Mouse (Mus musculus) forebrain, embryonic 16.5 days (tissue): ENCODE measurements around the gene Znrf3. TPM values are rescaled to one million over a fixed set of nuclear protein-coding genes. Genes with fewer than 3 reads are reported as not detected.
A peak's percentile ranks its signal among the peaks of the same experiment; 100 is the strongest.
"Not testable (repeated sequence)": the region's sequence is repeated elsewhere in the genome, so short reads cannot be mapped to it uniquely, and the experiment has no call there.

Source experiments
- ATAC-seq: fragments of 200-750 bp; cut with Nextera tagmentation; 2 replicates; pipeline ENCODE4 v1.8.0; 2017; ENCODE audit warnings: mild to moderate bottlenecking, moderate library complexity
- H3K27ac ChIP-seq: fragments of 300-500 bp; sonication (generic); 2 replicates; pipeline ENCODE4 v1.5.1; 2014; ENCODE audit warnings: low read length, control low read depth
- H3K27me3 ChIP-seq: fragments of 300-500 bp; sonication (generic); replicated peaks from 2 replicates; pipeline ENCODE4 v1.6.1; 2014; ENCODE audit warnings: low read length; ENCODE audit not compliant: control insufficient read depth, insufficient read depth
- H3K36me3 ChIP-seq: fragments of 300-500 bp; sonication (generic); 2 replicates; pipeline ENCODE4 v1.6.1; 2014; ENCODE audit not compliant: control insufficient read depth, insufficient read depth
- H3K4me1 ChIP-seq: fragments of 300-500 bp; sonication (generic); replicated peaks from 2 replicates; pipeline ENCODE4 v1.6.1; 2014; ENCODE audit warnings: low read length; ENCODE audit not compliant: control insufficient read depth, insufficient read depth
- H3K4me2 ChIP-seq: fragments of 300-500 bp; sonication (generic); 2 replicates; pipeline ENCODE4 v1.6.1; 2014; ENCODE audit warnings: mild to moderate bottlenecking, low read length, control low read depth
- H3K4me3 ChIP-seq: fragments of 300-500 bp; sonication (generic); replicated peaks from 2 replicates; pipeline ENCODE4 v1.5.1; 2014; ENCODE audit warnings: mild to moderate bottlenecking, low read length, control low read depth
- H3K9ac ChIP-seq: fragments of 300-500 bp; sonication (generic); replicated peaks from 2 replicates; pipeline ENCODE4 v1.6.1; 2014; ENCODE audit warnings: low read depth, low read length, control low read depth
- H3K9me3 ChIP-seq: fragments of 300-500 bp; sonication (generic); 2 replicates; pipeline ENCODE4 v1.6.1; 2016; ENCODE audit warnings: low read length; ENCODE audit not compliant: control insufficient read depth
- WGBS: fragments of 180-500 bp; shearing (Covaris S2); extraction: QIAGEN DNeasy Blood & Tissue Kit; methylation state at CpG from one replicate; pipeline ENCODE4 v1.1.7; 2014; 5-methylcytosine and 5-hydroxymethylcytosine counted together
- polyA plus RNA-seq: library from polyadenylated mRNA; unstranded; fragments of >200 nt; fragmentation: Nextera tagmentation; extraction: Ambion mirVana; gene quantifications from 2 replicates; pipeline ENCODE4 v1.2.1, GENCODE M21; 2015

Znrf3 gene
- polyA plus RNA-seq, 1 experiment from 2014 or later = 6.9 TPM

- Histone ChIP-seq H3K4me2 (no peak overlapping the region), H3K27me3 (no peaks in the 10 kb centered on the region), H3K9ac (no peak overlapping the region), H3K4me3 (no peak overlapping the region), H3K27ac (no peak overlapping the region), H3K9me3 (no peaks in the 10 kb centered on the region), H3K4me1 (no peaks in the 10 kb centered on the region), H3K36me3 (no peaks in the 10 kb centered on the region)
- 87% methylated on average over 4 of the region's 4 CpGs for WGBS
- ATAC-seq = no peak
Observed at GRCm38 (mm10) chr11:5476806-5477205, 32.2 kb upstream of the Znrf3 start.

GRCm38 (mm10) chr11:5475556-5476118 lies 31.0 kb upstream of the Znrf3 start:
- WGBS = 60% methylated on average over 1 of the region's 2 CpGs
- not testable (repeated sequence) for H3K27me3 ChIP-seq, H3K9me3 ChIP-seq, H3K36me3 ChIP-seq, ATAC-seq, H3K4me1 ChIP-seq, H3K4me2 ChIP-seq, H3K4me3 ChIP-seq, H3K9ac ChIP-seq, H3K27ac ChIP-seq

- H3K27ac ChIP-seq = no peak overlapping the region
- no peak overlapping the region for H3K9ac ChIP-seq
- H3K9me3 ChIP-seq = no peaks in the 10 kb centered on the region
- 12% methylated on average over 5 of the region's 5 CpGs for WGBS
- no peaks in the 10 kb centered on the region for H3K27me3 ChIP-seq
- no peak overlapping the region for H3K4me3 ChIP-seq
- no peaks in the 10 kb centered on the region for H3K36me3 ChIP-seq
- no peak overlapping the region for H3K4me2 ChIP-seq
- no peaks in the 10 kb centered on the region for H3K4me1 ChIP-seq
- peak; percentile 38; the same call in 1 of the 2 replicates for ATAC-seq
Observed at GRCm38 (mm10) chr11:5474130-5474529, 29.5 kb upstream of the Znrf3 start.

DNA sequence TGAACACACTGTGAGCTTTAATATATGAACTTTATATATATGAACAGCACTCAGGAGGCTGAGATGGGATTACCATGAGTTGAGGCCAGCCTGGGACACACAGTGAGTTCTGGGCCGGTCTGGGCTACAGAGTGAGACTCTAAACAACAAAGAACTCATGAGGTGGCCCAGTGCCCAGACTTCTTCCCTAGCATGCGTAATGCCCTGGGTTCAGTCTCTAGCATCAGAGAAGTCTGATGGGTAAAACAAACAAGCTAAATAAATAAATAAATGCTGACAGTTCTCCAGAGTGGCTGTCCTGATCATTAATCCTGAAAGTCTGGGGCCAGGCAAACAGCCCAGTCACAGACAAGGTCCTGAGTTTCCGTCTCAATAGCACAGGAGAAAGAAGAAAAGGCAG lies 25.4 kb upstream of the Znrf3 start:
- Histone ChIP-seq H3K36me3 (no peaks in the 10 kb centered on the region), H3K9me3 (no peaks in the 10 kb centered on the region), H3K4me2 (no peak overlapping the region), H3K27me3 (no peaks in the 10 kb centered on the region), H3K4me1 (no peaks in the 10 kb centered on the region), H3K9ac (no peak overlapping the region), H3K4me3 (no peak overlapping the region), H3K27ac (no peak overlapping the region)
- no peak for ATAC-seq
- 56% methylated on average over 3 of the region's 3 CpGs for WGBS

GRCm38 (mm10) chr11:5469084-5469483 lies 24.4 kb upstream of the Znrf3 start:
- Histone ChIP-seq H3K27me3 (no peaks in the 10 kb centered on the region), H3K9ac (no peak overlapping the region), H3K4me3 (no peak overlapping the region), H3K4me2 (no peak overlapping the region), H3K27ac (no peak overlapping the region), H3K9me3 (no peaks in the 10 kb centered on the region), H3K36me3 (no peaks in the 10 kb centered on the region), H3K4me1 (no peaks in the 10 kb centered on the region)
- ATAC-seq = no peak
- 82% methylated on average over 3 of the region's 3 CpGs for WGBS

GRCm38 (mm10) chr11:5468471-5468870 lies 23.8 kb upstream of the Znrf3 start:
- Histone ChIP-seq H3K9ac (no peak overlapping the region), H3K9me3 (no peaks in the 10 kb centered on the region), H3K4me3 (no peak overlapping the region), H3K27ac (no peak overlapping the region), H3K4me1 (no peaks in the 10 kb centered on the region), H3K4me2 (no peak overlapping the region), H3K36me3 (no peaks in the 10 kb centered on the region), H3K27me3 (no peaks in the 10 kb centered on the region)
- 46% methylated on average over 2 of the region's 2 CpGs for WGBS
- ATAC-seq = no peak

- H3K9me3 ChIP-seq = no peaks in the 10 kb centered on the region
- WGBS = 86% methylated on average over 6 of the region's 6 CpGs
- H3K4me1 ChIP-seq = no peaks in the 10 kb centered on the region
- no peak for ATAC-seq
- H3K9ac ChIP-seq = no peak overlapping the region
- H3K4me2 ChIP-seq = no peak overlapping the region
- no peak overlapping the region for H3K4me3 ChIP-seq
- no peaks in the 10 kb centered on the region for H3K27me3 ChIP-seq
- H3K27ac ChIP-seq = no peak overlapping the region
- H3K36me3 ChIP-seq = no peaks in the 10 kb centered on the region
Observed at GRCm38 (mm10) chr11:5451923-5452322, 7.3 kb upstream of the Znrf3 start.

GRCm38 (mm10) chr11:5451341-5451740 lies 6.7 kb upstream of the Znrf3 start:
- no peak for ATAC-seq
- Histone ChIP-seq H3K27ac (no peak overlapping the region), H3K36me3 (no peaks in the 10 kb centered on the region), H3K4me2 (no peak overlapping the region), H3K4me3 (no peak overlapping the region), H3K4me1 (no peaks in the 10 kb centered on the region), H3K9ac (no peak overlapping the region), H3K9me3 (no peaks in the 10 kb centered on the region), H3K27me3 (no peaks in the 10 kb centered on the region)
- 71% methylated on average over 4 of the region's 4 CpGs for WGBS

GRCm38 (mm10) chr11:5450701-5451100 lies 6.1 kb upstream of the Znrf3 start:
- 94% methylated on average over 4 of the region's 4 CpGs for WGBS
- Histone ChIP-seq H3K9me3 (no peaks in the 10 kb centered on the region), H3K9ac (no peak overlapping the region), H3K4me1 (no peaks in the 10 kb centered on the region), H3K4me2 (no peak overlapping the region), H3K36me3 (no peaks in the 10 kb centered on the region), H3K4me3 (no peak overlapping the region), H3K27ac (no peak overlapping the region), H3K27me3 (no peaks in the 10 kb centered on the region)
- ATAC-seq = no peak

- Histone ChIP-seq H3K27me3 (no peaks in the 10 kb centered on the region), H3K9me3 (no peaks in the 10 kb centered on the region), H3K4me2 (peak overlapping the region; percentile 81), H3K4me1 (peaks cover 20% of the 10 kb centered on the region), H3K4me3 (peak overlapping the region; percentile 79), H3K27ac (no peak overlapping the region), H3K9ac (no peak overlapping the region), H3K36me3 (no peaks in the 10 kb centered on the region)
- no peak; the same call in 1 of the 2 replicates for ATAC-seq
- 16% methylated on average over 11 of the region's 11 CpGs for WGBS
Observed at GRCm38 (mm10) chr11:5445452-5445953, 856 bp upstream of the Znrf3 start.
